Mouse (Mus musculus): ENCODE measurements around the gene Mrpl23.

The Mrpl23 gene

DNA sequence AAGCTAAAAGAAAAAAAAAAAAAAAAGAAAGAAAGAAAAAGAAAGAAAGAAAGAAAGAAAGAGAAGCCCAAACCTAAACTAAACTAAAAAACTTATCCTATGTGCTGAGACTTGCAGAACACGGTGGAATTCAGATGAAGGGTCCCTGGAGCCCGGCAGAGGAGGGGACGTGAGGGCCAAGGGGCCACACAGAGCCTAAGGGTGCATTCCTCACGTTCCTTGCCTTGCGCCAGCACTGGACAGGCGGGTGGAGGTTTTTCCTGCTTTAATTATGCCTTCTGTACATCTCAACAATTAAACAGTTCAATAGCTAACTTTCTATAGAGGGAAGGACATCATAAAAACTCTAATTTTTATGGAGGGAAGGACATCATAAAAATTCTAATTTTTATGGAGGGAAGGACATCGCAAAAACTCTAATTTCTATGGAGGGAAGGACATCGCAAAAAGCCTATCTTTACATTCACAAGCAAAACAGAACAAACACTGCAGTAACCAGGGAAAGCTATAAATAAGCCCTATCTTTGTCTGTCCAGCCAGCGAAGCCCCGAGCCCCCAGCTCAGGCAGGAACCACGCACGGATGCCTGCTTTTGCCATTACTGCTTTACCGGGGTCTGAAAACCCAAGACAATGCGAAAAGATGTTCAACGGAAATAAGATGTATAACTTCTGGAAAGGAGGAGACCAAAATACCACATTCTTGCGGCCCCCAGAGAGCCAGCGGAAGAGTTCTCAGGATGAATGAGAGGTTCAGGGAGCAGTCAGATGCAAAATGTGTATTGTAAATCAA, 9.1 kb upstream of the Mrpl23 start:
- no peak for DNase-seq

- no peak for DNase-seq
Observed at GRCm38 (mm10) chr7:142525342-142526178, 6.9 kb upstream of the Mrpl23 start.

- DNase-seq: no peak
Observed at GRCm38 (mm10) chr7:142529350-142529749, 3.1 kb upstream of the Mrpl23 start.

- no peak for DNase-seq
Observed at GRCm38 (mm10) chr7:142531973-142532521, 439 bp upstream of the Mrpl23 start.

- peak; percentile 83 to 87 for DNase-seq
Observed at GRCm38 (mm10) chr7:142533059-142533855, 771 bp downstream of the Mrpl23 start.

- DNase-seq: no peak
Observed at GRCm38 (mm10) chr7:142535116-142535515, 2.6 kb downstream of the Mrpl23 start.

DNA sequence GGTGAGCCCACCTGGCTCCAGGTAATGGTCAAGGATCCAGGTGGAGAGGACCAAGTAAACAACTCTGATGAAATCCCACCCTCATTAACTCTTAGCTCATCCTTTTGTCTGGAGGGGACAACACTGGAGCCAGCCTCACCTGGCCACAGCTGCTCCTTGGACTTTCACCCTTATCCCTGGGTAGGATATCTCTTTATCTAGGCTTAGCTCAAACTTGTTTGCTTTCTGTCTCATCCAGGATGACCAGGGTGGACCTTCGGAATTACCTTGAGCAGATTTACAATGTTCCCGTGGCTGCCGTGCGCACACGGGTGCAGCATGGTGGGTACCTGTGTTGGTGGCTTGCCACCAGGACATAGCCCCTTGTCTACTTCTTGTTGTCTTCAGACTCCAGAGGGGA, 3.3 kb downstream of the Mrpl23 start:
- DNase-seq: no peak

GRCm38 (mm10) chr7:142537181-142537580, 4.7 kb downstream of the Mrpl23 start:
- DNase-seq: no peak

- DNase-seq: peak; percentile 21 to 24
Observed at GRCm38 (mm10) chr7:142537879-142538278, 5.4 kb downstream of the Mrpl23 start.

DNA sequence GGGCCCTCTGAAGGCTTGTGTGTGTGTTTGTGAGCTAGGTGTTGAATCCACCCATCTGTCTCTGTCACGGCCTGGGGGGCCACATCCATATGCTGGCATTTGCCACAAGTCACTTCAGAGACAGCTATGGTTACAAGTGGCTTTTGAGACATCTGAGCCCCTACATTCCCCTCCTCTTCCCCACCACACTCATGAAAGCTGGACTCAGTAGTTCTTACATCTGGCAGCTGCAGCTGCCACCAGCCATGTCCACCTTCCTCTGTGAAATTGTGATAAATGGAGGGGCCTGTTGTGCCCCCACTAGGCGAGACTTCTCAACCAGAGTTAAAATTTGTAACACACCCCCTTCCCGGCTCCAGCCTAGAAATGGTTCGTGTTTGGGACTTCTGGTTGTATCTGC, 5.8 kb downstream of the Mrpl23 start:
- no peak for DNase-seq

- DNase-seq: no peak
Observed at GRCm38 (mm10) chr7:142538766-142539165, 6.3 kb downstream of the Mrpl23 start.

DNA sequence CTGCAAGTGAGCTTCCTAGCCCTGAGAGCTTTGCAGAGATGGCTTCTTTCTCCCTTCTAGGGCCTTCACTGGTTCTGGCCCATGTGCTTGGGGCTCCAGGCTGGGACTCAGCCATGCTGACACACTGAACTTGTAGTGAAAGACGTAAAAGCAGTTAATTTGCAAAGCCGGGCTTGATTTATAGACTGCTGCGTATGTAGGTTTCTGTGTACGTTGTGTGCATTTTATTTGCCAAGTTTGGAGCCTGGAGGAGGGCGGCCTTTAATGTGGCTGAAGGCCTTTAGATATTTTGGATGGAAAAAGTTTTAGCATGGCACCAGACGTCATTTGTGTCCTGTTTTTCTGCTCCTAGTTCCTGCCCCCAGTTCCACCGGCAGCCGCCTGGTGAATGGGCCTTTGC, 7.3 kb downstream of the Mrpl23 start:
- DNase-seq: no peak

GRCm38 (mm10) chr7:142542771-142543303, 10.4 kb downstream of the Mrpl23 start:
- DNase-seq: no peak

- no peak for DNase-seq
Observed at GRCm38 (mm10) chr7:142545967-142546366, 13.5 kb downstream of the Mrpl23 start.

DNA sequence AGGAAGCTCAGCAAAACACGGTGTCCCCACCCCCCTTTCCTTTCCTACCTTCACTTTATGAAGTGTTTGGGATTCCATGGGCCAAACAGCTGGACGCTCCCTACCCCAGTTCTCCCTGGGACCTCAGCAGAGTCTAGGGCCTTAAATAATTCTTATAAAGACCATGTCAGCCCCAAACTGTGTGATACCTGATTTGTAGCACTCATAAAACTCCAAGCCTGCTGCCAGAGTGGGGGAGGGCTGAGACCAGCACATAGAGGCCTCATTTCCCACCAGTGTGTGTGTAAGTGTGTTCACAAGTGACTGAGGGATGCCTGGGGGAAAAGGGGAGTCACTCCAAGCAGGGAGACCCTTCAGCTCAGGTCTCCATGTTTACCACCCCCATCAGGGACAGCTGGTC, 15.4 kb downstream of the Mrpl23 start:
- DNase-seq: no peak

- DNase-seq: no peak
Observed at GRCm38 (mm10) chr7:142548706-142549105, 16.2 kb downstream of the Mrpl23 start.

DNA sequence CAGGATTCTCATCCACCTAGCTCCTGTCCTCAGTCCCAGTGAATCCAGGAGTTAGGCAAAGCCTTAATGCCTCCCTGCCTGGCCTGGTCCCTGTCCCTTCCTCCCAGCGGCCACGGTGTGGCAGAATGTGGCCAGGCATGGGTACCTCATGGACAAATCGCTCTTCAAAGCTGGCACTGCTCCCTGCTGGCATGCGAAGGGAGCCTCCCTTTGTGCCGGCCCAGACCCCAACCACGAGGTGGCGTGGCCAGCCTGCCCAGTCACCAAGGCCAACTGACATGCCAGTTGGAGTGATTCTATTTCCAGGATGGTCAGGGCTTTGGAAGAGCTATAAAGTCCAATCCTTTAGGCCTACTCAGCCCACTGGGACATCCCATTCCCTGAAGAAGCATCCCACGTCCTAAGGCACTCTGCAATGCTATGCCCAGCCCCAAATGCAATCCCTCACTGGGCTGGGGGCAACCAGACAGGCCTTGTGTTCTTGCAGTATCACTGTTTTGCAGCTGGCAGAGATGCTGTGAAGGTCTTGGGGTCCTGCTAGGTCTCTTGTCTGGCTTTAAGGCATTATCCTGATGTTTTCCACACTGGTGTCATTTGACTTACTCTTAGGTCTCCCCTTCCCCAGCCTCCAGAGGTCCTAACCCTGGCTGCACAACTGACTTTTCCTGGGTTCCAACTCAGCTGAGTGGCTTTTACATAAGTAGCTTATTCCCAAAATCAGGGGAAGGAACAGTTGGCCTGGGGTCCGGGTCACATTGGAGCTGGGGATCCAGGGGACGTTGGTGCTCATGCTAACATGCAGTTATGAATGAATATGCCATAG, 17.7 kb downstream of the Mrpl23 start:
- no peak for DNase-seq

DNA sequence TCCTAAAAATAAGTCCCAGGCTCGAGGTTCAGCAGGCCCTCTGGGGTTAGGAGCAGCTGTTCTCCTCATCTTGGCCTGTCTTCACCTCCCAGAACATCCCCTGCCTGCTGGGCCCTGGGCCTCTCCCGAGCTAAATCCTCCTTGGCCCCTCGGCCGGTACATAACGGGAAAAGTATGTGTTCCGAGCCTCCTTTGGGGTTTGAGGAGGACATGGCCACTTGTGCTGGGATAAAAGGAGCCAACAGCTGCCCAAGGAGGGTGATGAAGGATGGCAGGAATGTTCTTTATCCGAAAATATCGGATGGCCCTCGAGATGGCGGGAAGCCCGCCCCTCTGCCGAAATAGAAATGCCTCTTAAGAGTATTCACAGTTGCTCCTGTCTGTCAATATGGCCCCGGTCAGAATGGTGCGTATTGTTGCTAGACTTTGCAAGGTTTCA, 18.5 kb downstream of the Mrpl23 start:
- DNase-seq: no peak

GRCm38 (mm10) chr7:142551691-142552090, 19.2 kb downstream of the Mrpl23 start:
- no peak for DNase-seq

DNA sequence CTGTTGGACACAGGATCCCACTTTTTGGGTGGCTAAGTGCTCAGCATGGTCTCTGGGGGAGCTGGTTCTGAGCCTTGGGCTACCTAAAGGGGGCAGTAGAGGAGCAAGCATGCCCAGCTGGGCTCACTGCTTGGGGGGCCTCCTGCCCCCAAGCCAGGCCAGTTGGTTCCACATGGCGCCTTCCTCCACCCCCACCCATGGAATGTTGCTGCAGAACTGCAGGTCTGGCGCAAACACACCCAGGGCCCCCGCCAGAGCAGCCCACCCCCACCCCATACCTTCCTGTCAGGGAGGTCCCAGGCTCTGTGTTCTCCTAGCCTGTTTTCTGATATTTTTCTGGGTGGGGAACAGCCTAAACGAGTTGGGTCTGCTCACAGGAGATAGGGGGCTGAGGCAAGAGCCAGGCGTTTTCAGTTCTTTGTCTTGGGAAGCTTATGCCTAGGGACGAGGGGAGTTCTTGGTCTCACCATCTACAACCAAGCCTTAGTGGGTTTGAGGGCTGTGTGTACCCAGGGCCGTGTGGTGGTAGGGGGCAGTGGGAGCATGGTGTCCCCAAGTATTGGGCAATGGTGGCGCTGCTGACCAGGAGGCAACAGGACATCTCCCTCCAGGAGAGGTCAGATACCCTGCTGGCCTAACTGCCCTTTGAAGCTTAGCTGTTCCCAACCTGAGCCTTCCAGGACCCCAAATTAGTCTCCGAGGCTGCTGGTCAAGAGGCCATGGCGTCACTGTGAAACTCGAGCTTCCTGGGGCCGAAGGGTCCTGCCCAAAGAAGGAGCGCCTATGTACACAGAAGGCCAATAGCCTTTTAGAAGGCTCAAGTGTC, 20.3 kb downstream of the Mrpl23 start:
- DNase-seq: no peak
